Mouse (Mus musculus) CH12.LX (cell line): ENCODE measurements at regions not wholly inside any gene's neighbourhood (a gene's known extent, or its start where the extent isn't known, plus 50 kb on each side); places are given as distances from the start of the nearest gene placed in this dataset.

Experiments used
- CHD1 ChIP-seq: IDR thresholded peaks from 2 replicates; pipeline ENCODE4 v1.6.1; 2012; ENCODE audit warnings: low read depth, low read length, improper control_type of control experiment, inconsistent platforms
- CTCF ChIP-seq, 2 experiments: IDR thresholded peaks in 1 of 2; conservative IDR thresholded peaks in 1 of 2; 2 replicates each; pipeline ENCODE4 v1.5.1; 2011 to 2012; ENCODE audit warnings: low read depth in 2 of 2, low read length in 2 of 2, improper control_type of control experiment in 1 of 2, inconsistent platforms in 1 of 2, mild to moderate bottlenecking in 1 of 2, moderate library complexity in 1 of 2
- EP300 ChIP-seq: IDR thresholded peaks from 2 replicates; pipeline ENCODE4 v1.6.1; 2011; ENCODE audit warnings: low read length, improper control_type of control experiment
- ETS1 ChIP-seq: conservative IDR thresholded peaks from 2 replicates; pipeline ENCODE4 v1.6.1; 2012; ENCODE audit warnings: low read depth, mild to moderate bottlenecking, inconsistent platforms, low read length, improper control_type of control experiment, moderate library complexity
- IRF4 ChIP-seq: IDR thresholded peaks from 2 replicates; pipeline ENCODE4 v1.6.1; 2014; ENCODE audit warnings: low read depth, mild to moderate bottlenecking, inconsistent platforms, low read length, improper control_type of control experiment
- KAT2A ChIP-seq: IDR thresholded peaks from 2 replicates; pipeline ENCODE4 v1.6.1; 2012; ENCODE audit warnings: low read length, improper control_type of control experiment, inconsistent platforms; ENCODE audit not compliant: insufficient replicate concordance
- MAFK ChIP-seq: IDR thresholded peaks from 2 replicates; pipeline ENCODE4 v1.6.1; 2011; ENCODE audit warnings: low read length, improper control_type of control experiment; ENCODE audit not compliant: insufficient replicate concordance
- NELFE ChIP-seq: IDR thresholded peaks from 2 replicates; pipeline ENCODE4 v1.6.1; 2011; ENCODE audit warnings: low read depth, low read length, improper control_type of control experiment
- NRF1 ChIP-seq: IDR thresholded peaks from 2 replicates; pipeline ENCODE4 v1.6.1; 2014; ENCODE audit warnings: low read depth, mild to moderate bottlenecking, inconsistent platforms, low read length, improper control_type of control experiment, moderate library complexity
- PAX5 ChIP-seq: IDR thresholded peaks from 2 replicates; pipeline ENCODE4 v1.6.1; 2012; ENCODE audit warnings: low read length, inconsistent platforms, mixed read lengths
- POLR2A ChIP-seq: IDR thresholded peaks from 2 replicates; pipeline ENCODE4 v1.6.1; 2011; ENCODE audit warnings: low read depth, mild to moderate bottlenecking, improper control_type of control experiment, low read length
- POLR2AphosphoS2 ChIP-seq: IDR thresholded peaks from 2 replicates; pipeline ENCODE4 v1.6.1; 2011; ENCODE audit warnings: low read depth, low read length, improper control_type of control experiment
- ZNF384 ChIP-seq: IDR thresholded peaks from 2 replicates; pipeline ENCODE4 v1.6.1; 2012; ENCODE audit warnings: low read depth, low read length, improper control_type of control experiment, inconsistent platforms

GRCm38 (mm10) chr8:8102010-8102727, 558.9 kb downstream of the Efnb2 start:
- TF ChIP-seq POLR2A (no peak), MAFK (no peak), CHD1 (no peak), CTCF (conservative IDR thresholded peaks at IDR 0.05 in 1 of 2, IDR thresholded peaks at IDR 0.05 in 1 of 2; ENCODE audit: low read depth in 2 of 2, low read length in 2 of 2) (no peak), NRF1 (no peak), PAX5 (no peak), ZNF384 (no peak), EP300 (no peak), ETS1 (no peak), KAT2A (no peak), POLR2AphosphoS2 (no peak), IRF4 (no peak), NELFE (no peak)
